Mouse (Mus musculus) left cerebral cortex, postnatal 25 days (tissue): ENCODE measurements around the gene Mettl26. TPM values are rescaled to one million over a fixed set of nuclear protein-coding genes. Genes with fewer than 3 reads are reported as not detected.

Source experiments
- DNase-seq, 2 experiments: peaks; one replicate each; pipeline ENCODE4 v3.0.0; 2022; ENCODE audit warnings: low spot score in 2 of 2, mixed read lengths in 1 of 2
- intact Hi-C: fragments of 180-260 bp; cut with DNase I; formaldehyde crosslinking; loops from one replicate; pipeline ENCODE4 v1.15.1; 2025
- total RNA-seq, 2 experiments: library from RNA; stranded (reverse); gene quantifications; 2 replicates each; pipeline ENCODE4 v1.2.3; 2021

The Mettl26 gene
- 10 to 100 TPM; 34.8 to 38.1 TPM for total RNA-seq

- intact Hi-C loops = no loop called here
- DNase-seq = peak; percentile 98 to 99
These were observed at the start of gene Mettl26 for GRCm38 (mm10) chr17:25874721-25875170. TSS of gene Mettl26 (plus strand) at chr17:25875074.

- intact Hi-C loops = loop anchor here (2.0 kb wide), 1 partner anchor 41 kb away; the partner anchor contains the start of gene Haghl
These were observed 49.6 kb upstream of the Mettl26 start for GRCm38 (mm10) chr17:25825311-25825710.

GRCm38 (mm10) chr17:25825984-25826570 lies 48.8 kb upstream of the Mettl26 start:
- no peak for DNase-seq

More at GRCm38 (mm10) chr17:25825311-25825710, 49.6 kb upstream of the Mettl26 start:
- no peak for DNase-seq

GRCm38 (mm10) chr17:25827011-25827410 lies 47.9 kb upstream of the Mettl26 start:
- DNase-seq = no peak
- intact Hi-C loops = no loop called here

More at GRCm38 (mm10) chr17:25825984-25826570, 48.8 kb upstream of the Mettl26 start:
- intact Hi-C loops = loop anchor here (2.0 kb wide), 1 partner anchor 41 kb away; the partner anchor contains the start of gene Haghl

GRCm38 (mm10) chr17:25827546-25828222 lies 47.2 kb upstream of the Mettl26 start:
- intact Hi-C loops = no loop called here
- no peak for DNase-seq

- intact Hi-C loops = no loop called here
- no peak for DNase-seq
These were observed 46.7 kb upstream of the Mettl26 start for GRCm38 (mm10) chr17:25828223-25828594.

GRCm38 (mm10) chr17:25828712-25829557 lies 45.9 kb upstream of the Mettl26 start, which contains the start of gene Jmjd8:
TSS of gene Jmjd8 (plus strand) at chr17:25828867.
- peak; percentile 90 to 92 for DNase-seq
- intact Hi-C loops = no loop called here

- intact Hi-C loops = no loop called here
- no peak for DNase-seq
These were observed 45.3 kb upstream of the Mettl26 start for GRCm38 (mm10) chr17:25829558-25830017.

- no peak for DNase-seq
- intact Hi-C loops = no loop called here
These were observed 44.6 kb upstream of the Mettl26 start for GRCm38 (mm10) chr17:25830200-25830753.

GRCm38 (mm10) chr17:25830806-25831431 lies 44.0 kb upstream of the Mettl26 start:
- no peak for DNase-seq
- intact Hi-C loops = no loop called here

- intact Hi-C loops = no loop called here
- DNase-seq = no peak
These were observed 43.2 kb upstream of the Mettl26 start for GRCm38 (mm10) chr17:25831451-25832281.

- intact Hi-C loops = no loop called here
- DNase-seq = peak; percentile 98 to 99
These were observed 42.2 kb upstream of the Mettl26 start for GRCm38 (mm10) chr17:25832436-25833290.

GRCm38 (mm10) chr17:25833291-25833663 lies 41.6 kb upstream of the Mettl26 start, which contains the start of gene Stub1:
TSS of gene Stub1 (minus strand) at chr17:25833404.
- peak; percentile 85 to 90 for DNase-seq
- intact Hi-C loops = no loop called here

GRCm38 (mm10) chr17:25833961-25834594 lies 40.8 kb upstream of the Mettl26 start:
- DNase-seq = no peak
- intact Hi-C loops = no loop called here

- intact Hi-C loops = no loop called here
- DNase-seq = no peak
These were observed 40.2 kb upstream of the Mettl26 start for GRCm38 (mm10) chr17:25834595-25835222.

GRCm38 (mm10) chr17:25835301-25835700 lies 39.6 kb upstream of the Mettl26 start:
- DNase-seq = no peak

GRCm38 (mm10) chr17:25835816-25836215 lies 39.1 kb upstream of the Mettl26 start:
- no peak for DNase-seq
- intact Hi-C loops = no loop called here

More at GRCm38 (mm10) chr17:25835301-25835700, 39.6 kb upstream of the Mettl26 start:
- intact Hi-C loops = no loop called here
